In the genomic region with DNA sequence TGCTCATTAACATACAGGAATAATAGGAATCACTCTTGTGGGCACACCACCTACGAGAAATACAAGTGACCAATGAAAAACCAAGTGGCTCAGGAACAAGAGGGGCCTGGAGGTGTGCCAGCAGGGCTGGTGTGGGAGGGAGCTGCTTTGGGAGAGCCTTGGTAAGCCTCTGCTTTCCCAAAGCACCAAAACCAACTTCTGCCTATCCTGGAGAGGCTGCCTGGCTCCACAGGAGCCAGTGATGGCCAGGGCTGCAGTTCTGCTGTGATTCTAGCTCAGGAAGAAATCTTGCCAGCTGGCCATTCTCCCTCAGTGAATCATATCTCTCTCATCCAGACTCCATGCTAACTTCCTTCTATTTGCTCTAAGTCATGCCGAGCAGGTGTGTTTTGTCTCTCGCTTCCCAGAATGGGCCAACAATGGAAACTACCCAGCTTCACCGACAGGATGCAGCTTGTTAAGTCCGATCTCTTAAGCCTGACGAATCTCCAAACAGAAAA, we compare ENCODE assay signal across 8 mouse cellular contexts. TPM values are rescaled to one million over a fixed set of nuclear protein-coding genes. Genes with fewer than 3 reads are reported as not detected.
DNase-seq lines count a peak whose midpoint lies in the region; ATAC-seq and TF ChIP-seq lines count a peak whose summit lies in the region.

No protein-coding gene starts in this region.

- peaks cover 3% of the 10 kb centered on the region; the same call in 1 of the 2 replicates for H3K4me1 ChIP-seq in heart, embryonic 11.5 days (ENCODE audit: control insufficient read depth, insufficient read depth, low read length)
- no peaks in the 10 kb centered on the region for H3K4me1 ChIP-seq in kidney, embryonic 16.5 days (ENCODE audit: insufficient read depth, low read length)
- H3K4me1 ChIP-seq in lung, postnatal 0 days (ENCODE audit: insufficient read depth, low read depth, low read length): no peaks in the 10 kb centered on the region; the same call in 1 of the 2 replicates

- H3K36me3 ChIP-seq in heart, embryonic 11.5 days (ENCODE audit: control insufficient read depth, insufficient read depth, low read length): peaks cover 3% of the 10 kb centered on the region
- H3K36me3 ChIP-seq in kidney, embryonic 16.5 days (ENCODE audit: insufficient read depth, low read length): peaks cover 24% of the 10 kb centered on the region
- peaks cover 10% of the 10 kb centered on the region for H3K36me3 ChIP-seq in lung, postnatal 0 days (ENCODE audit: insufficient read depth, low read length)

- H3K27me3 ChIP-seq in heart, embryonic 11.5 days (ENCODE audit: control insufficient read depth, insufficient read depth, low read length): no peaks in the 10 kb centered on the region
- H3K27me3 ChIP-seq in kidney, embryonic 16.5 days (ENCODE audit: insufficient read depth, low read length): no peaks in the 10 kb centered on the region
- H3K27me3 ChIP-seq in lung, postnatal 0 days (replicated peaks; ENCODE audit: insufficient read depth, low read length): no peaks in the 10 kb centered on the region

- peak overlapping the region; percentile 46; the same call in 1 of the 2 replicates for H3K27ac ChIP-seq in heart, embryonic 11.5 days (ENCODE audit: low read depth, low read length)
- peak overlapping the region; percentile 35 for H3K27ac ChIP-seq in kidney, embryonic 16.5 days (ENCODE audit: low read length)
- H3K27ac ChIP-seq in lung, postnatal 0 days (ENCODE audit: low read length): peak overlapping the region; percentile 51; the same call in 1 of the 2 replicates

- TF ChIP-seq EP300 in lung, postnatal 0 days (IDR thresholded peaks at IDR 0.05): no peak

- H3K9ac ChIP-seq in heart, embryonic 11.5 days (ENCODE audit: low read depth, low read length): no peak overlapping the region
- H3K9ac ChIP-seq in kidney, embryonic 16.5 days (replicated peaks; ENCODE audit: low read length): no peak overlapping the region
- no peak overlapping the region for H3K9ac ChIP-seq in lung, postnatal 0 days (replicated peaks; ENCODE audit: low read depth)

- H3K4me2 ChIP-seq in heart, embryonic 11.5 days: no peak overlapping the region
- no peak overlapping the region for H3K4me2 ChIP-seq in kidney, embryonic 16.5 days (replicated peaks; ENCODE audit: low read depth, low read length)
- no peak overlapping the region for H3K4me2 ChIP-seq in lung, postnatal 0 days (replicated peaks; ENCODE audit: low read depth, low read length)

- no peak; the same call in 1 of the 2 replicates for ATAC-seq in heart, embryonic 11.5 days (replicated peaks; ENCODE audit: insufficient number of reproducible peaks, low FRiP score, low TSS enrichment)
- ATAC-seq in kidney, embryonic 16.5 days (ENCODE audit: low FRiP score, low TSS enrichment): no peak
- ATAC-seq in lung, postnatal 0 days: peak; percentile 85

- TF ChIP-seq CTCF in lung, postnatal 0 days (IDR thresholded peaks at IDR 0.05): peak; percentile 41

- H3K4me3 ChIP-seq in heart, embryonic 11.5 days (ENCODE audit: low read depth, low read length): no peak overlapping the region
- no peak overlapping the region for H3K4me3 ChIP-seq in kidney, embryonic 16.5 days (ENCODE audit: low read length)
- no peak overlapping the region for H3K4me3 ChIP-seq in lung, postnatal 0 days (ENCODE audit: low read depth, low read length)

- H3K9me3 ChIP-seq in heart, embryonic 11.5 days (replicated peaks; ENCODE audit: control insufficient read depth, low read length): no peaks in the 10 kb centered on the region
- H3K9me3 ChIP-seq in kidney, embryonic 16.5 days (ENCODE audit: low read length): no peaks in the 10 kb centered on the region
- H3K9me3 ChIP-seq in lung, postnatal 0 days (ENCODE audit: low read length): no peaks in the 10 kb centered on the region

- WGBS in heart, embryonic 11.5 days (ENCODE audit: insufficient replicate concordance): 56% methylated on average over 6 of the region's 6 CpGs
- 58% methylated on average over 6 of the region's 6 CpGs for WGBS in kidney, embryonic 16.5 days
- WGBS in lung, postnatal 0 days: 32% methylated on average over 6 of the region's 6 CpGs

- DNase-seq in adrenal gland, postnatal 25 days: peak; percentile 35
- no peak for DNase-seq in adrenal gland, postnatal 14 days
- peak; percentile 84 for DNase-seq in fat pad, adult 2 months (ENCODE audit: extremely low read depth, low read depth, low spot score)
- peak; percentile 77 for DNase-seq in lung, postnatal 0 days (ENCODE audit: low spot score)
- DNase-seq in right cerebral cortex, postnatal 36 days (ENCODE audit: low spot score in 2 of 2): peak; percentile 55 to 69
- DNase-seq in yolk sac, embryonic 10.5 days (ENCODE audit: low spot score): no peak

RNA-seq across cellular contexts. Expression of a gene that starts 49.2 kb away (rescaled TPM):
- 29.8 and 30.5 TPM in 2 replicates for total RNA-seq in adrenal gland, postnatal 25 days (2021)
- total RNA-seq in adrenal gland, postnatal 14 days (2021): 30.6 and 42.4 TPM in 2 replicates
- 23.0 and 26.2 TPM in 2 replicates for polyA plus RNA-seq in heart, embryonic 11.5 days (2014; fragmentation: Nextera tagmentation; extraction: Ambion mirVana)
- 38.3 and 42.8 TPM in 2 replicates for polyA plus RNA-seq in kidney, embryonic 16.5 days (2015; fragmentation: Nextera tagmentation; extraction: Ambion mirVana)
- 23.0 and 25.1 TPM in 2 replicates for polyA plus RNA-seq in lung, postnatal 0 days (2015; fragmentation: Nextera tagmentation; extraction: Ambion mirVana)

RNA-seq across cellular contexts. Expression of a gene that starts 55.4 kb away (rescaled TPM):
- 34.5 and 35.3 TPM in 2 replicates for total RNA-seq in adrenal gland, postnatal 25 days (2021)
- 28.8 and 36.6 TPM in 2 replicates for total RNA-seq in adrenal gland, postnatal 14 days (2021)
- polyA plus RNA-seq in heart, embryonic 11.5 days (2014; fragmentation: Nextera tagmentation; extraction: Ambion mirVana): 9.4 and 9.6 TPM in 2 replicates
- 14.0 and 15.2 TPM in 2 replicates for polyA plus RNA-seq in kidney, embryonic 16.5 days (2015; fragmentation: Nextera tagmentation; extraction: Ambion mirVana)
- 7.9 and 11.1 TPM in 2 replicates for polyA plus RNA-seq in lung, postnatal 0 days (2015; fragmentation: Nextera tagmentation; extraction: Ambion mirVana)

Comparison
In these comparisons a context has a peak if more than half of its experiments do, and no peak if none do; other contexts are left out.
1. DNase-seq: peak in adrenal gland, postnatal 25 days (single experiment), fat pad, adult 2 months (single experiment), lung, postnatal 0 days (single experiment) and right cerebral cortex, postnatal 36 days (2 of 2); none in adrenal gland, postnatal 14 days (single experiment) and yolk sac, embryonic 10.5 days (single experiment).
2. Peak in every context shown above with its lines, with median percentiles within 50 percentile points of each other: H3K27ac ChIP-seq.